Mouse (Mus musculus): Measurements from ENCODE around the gene Hnrnpul2. TPM values are rescaled to one million over a fixed set of nuclear protein-coding genes. Genes with fewer than 3 reads are reported as not detected.
"Not testable (repeated sequence)": the region's sequence is repeated elsewhere in the genome, so short reads cannot be mapped to it uniquely, and the experiment has no call there.

Hnrnpul2 gene
- total RNA-seq, 2 experiments from 2014 or later = 112 to 115 TPM

DNA sequence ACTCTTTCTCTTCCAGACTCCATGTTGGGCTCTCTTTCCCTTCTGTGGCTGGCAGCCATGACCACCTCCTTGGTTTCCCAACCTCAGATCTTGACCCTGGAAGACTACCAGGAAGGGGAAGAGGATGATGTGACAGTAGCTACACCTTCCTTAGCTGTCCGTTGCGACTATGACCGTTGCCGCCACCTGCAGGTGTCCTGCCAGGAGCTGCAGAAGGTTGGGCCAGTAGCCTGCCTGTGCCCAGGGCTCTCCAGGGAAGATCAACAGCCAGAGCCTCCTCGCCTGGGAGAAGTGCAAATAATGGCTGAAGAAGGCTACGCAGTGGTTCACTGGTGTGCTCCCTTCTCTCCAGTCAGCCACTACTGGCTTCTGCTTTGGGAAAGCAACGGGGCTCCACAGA lies 31.8 kb downstream of the Hnrnpul2 start:
- DNase-seq (ENCODE audit: low spot score in 2 of 2) = no peak

DNA sequence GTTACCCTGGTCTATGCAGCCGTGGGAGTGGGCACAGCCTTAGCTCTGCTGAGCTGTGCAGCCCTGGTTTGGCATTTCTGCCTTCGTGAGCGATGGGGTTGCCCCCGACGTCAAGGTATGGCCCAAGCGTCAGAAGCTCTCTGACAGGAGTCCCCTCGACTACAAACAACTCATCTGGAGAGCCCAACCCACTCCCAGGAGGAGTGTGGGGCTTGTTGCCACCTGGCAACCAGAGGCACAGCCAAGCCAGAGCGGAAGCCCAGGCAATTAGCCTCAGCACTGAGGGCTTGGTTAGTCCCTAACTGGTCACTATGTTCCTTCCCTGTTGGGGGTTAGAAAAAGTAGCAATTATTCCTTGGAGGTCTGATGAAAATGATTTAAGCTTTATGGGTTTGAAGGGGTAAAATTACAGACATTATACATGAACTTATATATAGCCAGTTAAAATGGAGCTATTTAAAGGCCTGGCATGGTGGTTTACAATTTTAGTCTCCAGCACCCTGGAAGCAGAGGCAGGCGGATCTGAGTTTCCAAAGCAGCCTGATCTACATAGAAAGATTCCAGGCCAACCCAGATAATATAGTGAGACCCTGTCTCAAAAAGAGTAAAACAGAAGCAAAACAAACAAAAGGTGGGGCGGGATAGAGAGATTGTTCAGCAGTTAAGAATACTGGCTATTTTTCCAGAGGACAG lies 32.6 kb downstream of the Hnrnpul2 start:
- no peak for DNase-seq (ENCODE audit: low spot score in 2 of 2)

DNA sequence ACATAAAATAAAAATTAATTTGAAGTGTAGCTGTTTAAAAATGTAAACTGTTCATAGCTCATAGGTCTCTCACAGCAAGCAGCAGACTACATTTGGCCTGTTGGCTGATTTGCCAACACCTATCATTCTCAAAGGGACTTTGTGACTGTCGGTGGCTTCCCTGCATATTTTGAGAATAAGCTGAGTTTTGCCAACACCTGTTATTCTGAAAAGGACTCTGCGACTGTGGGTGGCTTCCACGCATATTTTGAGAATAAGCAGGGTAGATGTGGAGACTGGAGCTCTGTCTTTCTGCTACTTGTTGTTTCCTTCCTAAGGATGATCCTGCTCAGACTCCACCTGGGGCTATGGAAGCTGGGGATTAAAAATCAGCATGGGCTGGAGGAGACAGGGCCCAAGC lies 33.3 kb downstream of the Hnrnpul2 start:
- no peak for DNase-seq (ENCODE audit: low spot score in 2 of 2)

DNA sequence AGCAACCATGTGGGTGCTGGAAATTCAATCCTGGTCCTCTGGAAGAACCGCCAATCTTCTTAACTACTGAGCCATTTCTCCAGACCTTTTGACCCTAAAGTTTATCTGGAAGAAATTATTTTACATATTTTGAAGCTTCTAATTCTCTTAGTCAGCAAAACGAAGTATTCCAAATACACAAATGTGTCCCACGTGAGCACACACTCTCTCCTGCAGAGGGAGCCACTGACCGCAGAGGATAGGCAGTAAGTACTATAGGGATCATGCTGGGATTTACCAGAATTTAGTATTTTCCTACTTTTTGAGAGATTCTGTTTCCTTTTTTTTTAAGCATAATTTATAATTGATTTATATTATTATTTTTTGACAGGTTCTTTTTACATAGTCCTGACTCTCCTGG lies 37.9 kb downstream of the Hnrnpul2 start:
- peak in 1 of 2 experiments; percentile 45 for DNase-seq (ENCODE audit: low spot score in 2 of 2)

DNA sequence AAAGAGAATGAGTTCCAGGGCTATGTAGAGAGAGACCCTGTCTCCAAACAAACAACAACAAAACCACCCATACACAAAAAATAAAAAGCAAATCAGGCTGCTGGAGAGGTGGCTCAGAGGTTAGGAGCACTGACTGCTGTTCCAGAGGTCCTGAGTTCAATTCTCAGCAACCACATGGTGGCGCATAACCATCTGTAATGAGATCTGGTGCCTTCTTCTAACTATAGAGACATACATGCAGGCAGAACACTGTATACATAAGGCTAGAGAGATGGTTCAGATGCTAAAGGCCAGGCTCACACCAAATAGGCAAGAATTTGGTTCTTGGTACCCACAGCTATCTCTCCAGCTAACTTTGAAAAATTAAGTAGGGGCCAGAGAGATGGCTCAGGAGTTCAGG lies 39.2 kb downstream of the Hnrnpul2 start:
- no peak for DNase-seq (ENCODE audit: low spot score in 2 of 2)

DNA sequence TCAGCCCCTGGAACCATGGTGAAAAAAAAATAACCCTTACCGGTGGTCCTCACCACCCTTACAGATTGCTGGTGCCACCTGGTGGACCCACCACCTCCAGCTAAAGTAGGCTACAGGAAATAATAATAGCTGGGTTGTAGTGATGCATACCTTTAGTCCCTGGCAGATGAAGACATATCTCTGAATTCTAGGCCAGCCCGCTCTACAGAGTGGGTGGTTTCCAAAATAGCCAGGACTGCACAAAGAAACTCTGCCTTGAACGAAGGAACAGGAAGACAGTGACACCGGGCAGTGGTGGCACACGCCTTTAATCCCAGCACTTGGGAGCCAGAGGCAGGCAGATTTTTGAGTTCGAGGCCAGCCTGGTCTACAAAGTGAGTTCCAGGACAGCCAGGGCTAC lies 44.5 kb downstream of the Hnrnpul2 start:
- no peak for DNase-seq (ENCODE audit: low spot score in 2 of 2)

DNA sequence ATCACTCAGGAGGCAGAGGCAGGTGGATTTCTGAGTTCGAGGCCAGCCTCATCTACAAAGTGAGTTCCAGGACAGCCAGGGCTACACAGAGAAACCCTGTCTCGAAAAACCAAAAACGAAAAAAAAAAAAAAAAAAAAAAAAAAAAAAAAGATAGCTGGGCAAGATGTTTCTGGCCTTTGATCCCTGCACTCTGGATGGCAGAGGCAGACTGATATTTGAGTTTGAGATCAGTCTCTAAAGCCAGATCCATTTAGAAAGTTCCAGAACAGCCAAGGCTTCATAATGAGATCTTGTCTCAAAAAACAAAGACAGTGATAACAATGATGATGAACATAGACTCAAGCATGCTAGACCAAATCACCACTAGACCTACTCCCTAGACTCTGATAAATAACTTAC lies 50.6 kb downstream of the Hnrnpul2 start:
- DNase-seq (ENCODE audit: low spot score in 2 of 2) = not testable (repeated sequence)

DNA sequence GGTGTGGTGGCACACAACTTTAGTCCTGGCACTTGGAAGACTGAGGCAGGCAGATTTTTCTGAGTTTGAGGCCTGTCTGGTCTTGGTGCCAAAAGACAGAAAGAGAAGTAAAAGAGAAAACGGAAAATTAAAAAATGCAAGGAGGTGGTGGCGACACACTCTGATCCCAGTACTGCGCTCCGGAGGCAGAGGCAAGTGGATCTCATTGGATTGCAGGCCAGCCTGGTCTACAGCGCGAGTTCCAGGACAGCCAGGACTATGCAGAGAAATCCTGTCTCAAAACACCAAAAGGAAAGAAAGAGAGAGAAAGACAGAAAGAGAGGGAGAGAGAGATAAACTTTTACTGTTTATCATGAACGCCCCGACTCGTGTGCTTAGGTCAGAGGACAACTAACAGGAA lies 51.0 kb downstream of the Hnrnpul2 start:
- DNase-seq (ENCODE audit: low spot score in 2 of 2) = no peak

DNA sequence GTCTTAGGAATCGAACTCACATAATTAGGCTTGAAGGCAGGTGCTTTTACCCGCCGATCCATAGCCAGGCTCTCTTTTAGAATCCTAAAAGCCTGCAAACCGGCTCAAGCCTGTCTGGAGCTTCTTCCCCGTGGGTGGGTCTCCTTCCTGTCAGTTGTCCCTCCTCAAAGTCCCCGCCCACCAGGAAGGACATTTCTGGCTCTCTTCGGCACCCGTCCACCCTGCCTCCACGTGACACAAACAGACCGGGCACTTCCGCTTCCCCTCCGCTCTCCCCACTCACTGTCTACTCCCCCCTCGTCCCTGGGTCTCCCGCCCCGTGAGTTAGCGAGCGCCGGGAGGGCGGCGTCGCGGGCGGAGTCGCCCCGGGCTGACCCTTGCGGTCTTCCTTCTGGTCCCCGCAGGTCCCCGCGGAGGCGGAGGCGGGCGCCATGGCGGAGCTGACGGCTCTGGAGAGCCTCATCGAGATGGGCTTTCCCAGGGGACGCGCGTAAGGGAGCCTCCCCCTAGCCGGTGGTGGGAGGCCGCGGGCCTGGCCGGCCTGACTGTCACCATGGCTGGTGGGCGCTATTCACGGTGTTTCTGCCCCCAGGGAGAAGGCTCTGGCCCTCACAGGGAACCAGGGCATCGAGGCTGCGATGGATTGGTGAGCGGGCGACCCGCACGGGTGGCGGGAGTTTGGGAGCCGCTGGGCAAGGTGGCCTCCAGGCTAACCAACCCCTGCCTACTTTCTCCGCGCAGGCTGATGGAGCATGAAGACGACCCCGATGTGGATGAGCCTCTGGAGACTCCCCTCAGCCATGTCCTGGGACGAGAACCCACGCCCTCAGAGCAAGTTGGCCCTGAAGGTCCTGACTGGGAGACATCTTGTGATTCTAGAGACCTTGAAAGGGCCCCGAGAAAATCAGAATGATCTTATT lies 51.7 kb downstream of the Hnrnpul2 start, which contains the start of gene Ubxn1:
Gene Ubxn1 (plus strand): TSS at position 230 of the 920 bp plus-strand sequence.
- peak; percentile 97 for DNase-seq (ENCODE audit: low spot score in 2 of 2)

DNA sequence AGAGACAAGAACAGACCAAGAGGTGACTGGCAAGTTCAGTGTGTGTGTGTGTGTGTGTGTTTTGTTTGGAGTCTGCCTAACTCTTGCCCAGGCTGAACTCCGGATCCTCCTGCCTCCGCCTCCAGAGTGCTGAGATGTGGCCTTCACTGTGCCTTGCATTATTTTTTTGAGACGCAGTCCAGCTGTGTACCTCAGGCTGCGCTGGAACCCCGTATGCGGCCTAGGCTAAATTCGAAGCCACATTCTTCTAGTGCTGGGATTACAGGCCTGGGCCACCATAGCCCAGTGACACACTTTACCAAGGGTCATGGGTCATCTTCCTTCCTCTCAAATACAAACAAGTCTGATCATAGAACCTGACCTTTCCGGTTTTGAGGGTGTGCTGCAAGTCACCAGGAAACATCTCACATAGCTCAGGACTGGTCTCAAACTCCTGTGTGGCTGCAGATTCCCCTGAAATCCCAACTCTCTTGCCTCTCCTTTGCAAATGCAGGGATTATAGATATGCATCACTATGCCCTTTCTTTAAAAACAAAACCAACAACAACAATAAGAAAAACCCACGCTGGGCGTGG lies 52.5 kb downstream of the Hnrnpul2 start:
- DNase-seq (ENCODE audit: low spot score in 2 of 2) = no peak

DNA sequence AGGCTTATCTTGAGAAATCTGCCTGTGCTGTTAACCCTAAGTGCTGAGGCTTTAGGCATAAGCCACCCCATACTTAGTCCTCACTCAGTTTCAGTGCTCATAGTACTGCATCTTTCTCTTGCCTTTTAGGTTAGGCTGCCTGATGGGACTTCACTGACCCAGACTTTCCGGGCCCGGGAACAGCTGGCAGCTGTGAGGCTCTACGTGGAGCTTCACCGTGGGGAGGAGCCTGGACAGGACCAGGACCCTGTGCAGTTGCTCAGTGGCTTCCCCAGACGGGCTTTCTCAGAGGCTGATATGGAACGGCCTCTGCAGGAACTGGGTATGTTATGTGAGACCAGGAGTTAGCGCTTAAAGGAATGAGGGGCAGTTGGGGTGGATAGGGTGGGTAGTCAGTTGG lies 55.2 kb downstream of the Hnrnpul2 start:
- DNase-seq (ENCODE audit: low spot score in 2 of 2) = no peak

DNA sequence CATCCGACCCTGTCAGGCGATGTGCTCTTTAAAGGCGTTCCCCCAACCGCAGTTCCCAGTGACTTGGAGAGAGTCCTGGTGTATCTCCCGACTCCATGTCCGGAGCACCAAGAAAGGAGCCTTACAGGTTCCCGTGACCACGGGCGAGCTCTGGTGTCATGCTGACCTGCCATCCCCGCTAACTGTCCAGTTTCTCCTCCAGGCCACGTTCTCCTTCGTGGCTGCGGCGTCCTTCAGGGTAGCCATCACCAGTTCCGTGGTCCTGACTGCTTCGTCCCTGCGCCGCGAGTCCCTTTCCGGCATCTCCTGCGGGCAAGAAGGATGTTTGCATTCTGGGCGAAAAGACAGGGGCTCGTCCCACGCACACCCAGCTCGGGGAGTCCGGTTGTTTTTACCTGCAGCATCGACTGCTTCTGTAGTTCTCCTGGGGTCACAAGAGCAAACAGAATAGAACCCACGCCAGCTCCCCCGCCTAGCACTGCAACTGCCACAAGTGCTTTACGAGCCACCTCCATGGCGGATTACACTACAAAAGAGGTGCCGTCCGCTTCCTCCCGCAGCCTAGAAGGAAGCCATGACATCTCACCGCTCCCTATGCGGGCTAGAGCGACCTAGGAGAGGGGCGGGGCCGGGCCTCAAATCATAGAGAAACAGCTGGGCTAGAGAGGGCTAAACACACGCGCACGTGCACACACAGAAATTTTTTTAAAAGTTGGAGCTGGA lies 60.7 kb downstream of the Hnrnpul2 start, which contains the start of gene Uqcc3:
Gene Uqcc3 (minus strand): TSS at position 613 of the 723 bp plus-strand sequence.
- DNase-seq (ENCODE audit: low spot score in 2 of 2) = peak; percentile 82 to 87

DNA sequence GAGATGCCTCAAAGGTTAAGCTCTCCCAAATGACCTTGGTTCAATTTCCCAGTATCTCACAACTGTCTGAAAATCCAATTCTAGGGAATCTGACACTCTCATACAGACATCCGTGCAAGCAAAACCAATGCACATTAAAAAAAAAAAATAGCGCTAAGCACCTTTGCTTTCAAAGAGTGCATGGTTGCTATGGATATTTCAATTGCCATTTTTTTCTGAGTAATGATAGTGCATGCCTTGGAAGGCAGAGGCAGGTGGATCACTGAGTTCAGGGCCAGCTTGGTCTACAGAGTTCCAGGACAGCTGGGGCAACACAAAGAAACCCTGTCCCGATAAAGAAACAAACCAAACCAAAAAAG lies 61.2 kb downstream of the Hnrnpul2 start:
- DNase-seq (ENCODE audit: low spot score in 2 of 2) = no peak

DNA sequence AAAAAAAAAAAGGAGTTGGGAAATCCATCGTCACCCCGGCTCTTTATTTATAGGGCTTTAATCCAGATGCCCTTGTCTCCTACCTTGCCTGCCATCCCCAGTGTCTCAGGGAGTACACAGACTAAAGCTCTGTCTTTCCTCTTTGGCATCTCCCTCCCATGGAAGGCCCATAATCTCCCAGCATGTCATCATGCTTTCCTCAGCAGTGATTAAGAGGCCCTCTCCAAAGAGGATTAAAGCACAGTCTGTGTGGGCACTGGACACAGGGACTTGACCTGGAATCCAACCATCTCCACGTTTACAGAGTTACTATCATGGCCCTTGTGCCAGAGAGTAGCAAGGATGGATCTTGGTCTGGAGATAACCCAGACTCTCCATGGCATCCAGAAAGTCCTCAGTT lies 63.8 kb downstream of the Hnrnpul2 start, which contains the start of the genes Lbhd1 and Gm49403:
Gene Lbhd1 (plus strand): TSS at position 117 of the 400 bp plus-strand sequence.
Gene Gm49403 (plus strand): TSS at position 315 of the 400 bp plus-strand sequence.
- no peak for DNase-seq (ENCODE audit: low spot score in 2 of 2)

Other genes starting within 250 kb of the Hnrnpul2 start
- 10 to 100 TPM; 20.6 to 21.5 TPM for gene Slc22a8, start 228.8 kb upstream of the Hnrnpul2 start, total RNA-seq (2021)
- 1 to 10 TPM; 3.6 to 4.4 TPM for gene Slc22a6, start 202.0 kb upstream of the Hnrnpul2 start, total RNA-seq (2021)
- gene Chrm1, start 156.2 kb upstream of the Hnrnpul2 start, total RNA-seq (2021) = 100 to 1,000 TPM; 117 to 125 TPM
- 100 to 1,000 TPM; 198 to 212 TPM for gene Slc3a2, start 96.6 kb upstream of the Hnrnpul2 start, total RNA-seq (2021)
- 10 to 100 TPM; 52.6 to 53.3 TPM for gene Wdr74, start 84.2 kb upstream of the Hnrnpul2 start, total RNA-seq (2021)
- 1 to 10 TPM; 1.4 to 1.8 TPM for gene 1700092M07Rik, start 79.3 kb upstream of the Hnrnpul2 start, total RNA-seq (2021)
- gene Stx5a, start 78.6 kb upstream of the Hnrnpul2 start, total RNA-seq (2021) = 10 to 100 TPM; 61.9 to 64.8 TPM
- 10 to 100 TPM; 72.7 to 79.7 TPM for gene Nxf1, start 62.9 kb upstream of the Hnrnpul2 start, total RNA-seq (2021)
- 100 to 1,000 TPM in 1 of 2 experiments, 10 to 100 TPM in 1; 99.9 to 120 TPM for gene Tmem223, start 49.0 kb upstream of the Hnrnpul2 start, total RNA-seq (2021)
- 1 to 10 TPM; 7.0 to 9.3 TPM for gene Tmem179b, start 45.5 kb upstream of the Hnrnpul2 start, total RNA-seq (2021)
- gene Taf6l, start 33.6 kb upstream of the Hnrnpul2 start, total RNA-seq (2021) = 10 to 100 TPM; 18.2 to 19.0 TPM
- gene Polr2g, start 21.4 kb upstream of the Hnrnpul2 start, total RNA-seq (2021) = 100 to 1,000 TPM; 107 to 109 TPM
- 1 to 10 TPM; 4.2 to 5.2 TPM for gene Zbtb3, start 17.5 kb upstream of the Hnrnpul2 start, total RNA-seq (2021)
- 10 to 100 TPM; 27.8 to 34.5 TPM for gene Ttc9c, start 677 bp upstream of the Hnrnpul2 start, total RNA-seq (2021)
- 10 to 100 TPM in 1 of 2 experiments, not detected in 1; 15.9 TPM for gene AC129217.1, start 9.8 kb downstream of the Hnrnpul2 start, total RNA-seq (2021)
- 100 to 1,000 TPM; 105 to 115 TPM for gene Bscl2, start 17.5 kb downstream of the Hnrnpul2 start, total RNA-seq (2021)
- 100 to 1,000 TPM; 291 to 295 TPM for gene Gng3, start 19.2 kb downstream of the Hnrnpul2 start, total RNA-seq (2021)
- gene Lrrn4cl, start 30.8 kb downstream of the Hnrnpul2 start, total RNA-seq (2021) = under 1 TPM; 0.66 to 0.78 TPM
- 100 to 1,000 TPM; 112 to 116 TPM for gene Ubxn1, start 51.5 kb downstream of the Hnrnpul2 start, total RNA-seq (2021)
- gene Uqcc3, start 60.9 kb downstream of the Hnrnpul2 start, total RNA-seq (2021) = 10 to 100 TPM; 32.1 to 37.5 TPM
- 1 to 10 TPM; 4.8 to 9.8 TPM for gene Lbhd1, start 63.7 kb downstream of the Hnrnpul2 start, total RNA-seq (2021)
- not detected for gene Gm49403, start 63.9 kb downstream of the Hnrnpul2 start, total RNA-seq (2021)
- gene 1810009A15Rik, start 68.8 kb downstream of the Hnrnpul2 start, total RNA-seq (2021) = 10 to 100 TPM; 18.9 to 27.6 TPM
- gene Gm49416, start 68.9 kb downstream of the Hnrnpul2 start, total RNA-seq (2021) = 1 to 10 TPM; 3.8 to 4.6 TPM
- gene Ints5, start 73.0 kb downstream of the Hnrnpul2 start, total RNA-seq (2021) = 10 to 100 TPM; 24.6 to 25.0 TPM
- gene Ganab, start 78.1 kb downstream of the Hnrnpul2 start, total RNA-seq (2021) = 100 to 1,000 TPM; 103 to 111 TPM
- 100 to 1,000 TPM; 121 to 130 TPM for gene B3gat3, start 100.4 kb downstream of the Hnrnpul2 start, total RNA-seq (2021)
- gene Rom1, start 109.3 kb downstream of the Hnrnpul2 start, total RNA-seq (2021) = 1 to 10 TPM; 2.3 to 2.4 TPM
- gene Eml3, start 109.5 kb downstream of the Hnrnpul2 start, total RNA-seq (2021) = 10 to 100 TPM; 11.0 to 11.9 TPM
- gene Mta2, start 121.9 kb downstream of the Hnrnpul2 start, total RNA-seq (2021) = 10 to 100 TPM; 60.6 to 67.9 TPM
- 10 to 100 TPM; 15.6 to 16.2 TPM for gene Tut1, start 133.8 kb downstream of the Hnrnpul2 start, total RNA-seq (2021)
- 100 to 1,000 TPM; 283 to 287 TPM for gene Eef1g, start 147.0 kb downstream of the Hnrnpul2 start, total RNA-seq (2021)
- 10 to 100 TPM; 17.2 to 18.5 TPM for gene Ahnak, start 169.3 kb downstream of the Hnrnpul2 start, total RNA-seq (2021)

Data from layer of hippocampus, postnatal 10 days (tissue).